Mouse (Mus musculus) lung, adult 2 months (tissue): Measurements from ENCODE around the gene Vwa8.

Experiments
- CTCF ChIP-seq: fragments of 200-500 bp; IDR thresholded peaks from 2 replicates; pipeline ENCODE4 v1.5.1; 2011; ENCODE audit warnings: mild to moderate bottlenecking, low read length, control low read depth; ENCODE audit not compliant: insufficient read depth
- POLR2A ChIP-seq: fragments of 200-500 bp; IDR thresholded peaks from 2 replicates; pipeline ENCODE4 v1.6.1; 2011; ENCODE audit warnings: low read depth, mild to moderate bottlenecking, control low read depth, low read length, borderline replicate concordance; ENCODE audit errors: extremely low read depth

GRCm38 (mm10) chr14:78885915-78886534 is 37.2 kb downstream of the Vwa8 start:
- TF ChIP-seq POLR2A = no peak
- no peak for TF ChIP-seq CTCF
